Mouse (Mus musculus) c-Kit-negative CD71-positive TER-119-positive erythroid progenitor cells, embryonic 14.5 days (primary cell): Measurements from ENCODE around the gene Tmem159.

ENCODE experiments used
- DNase-seq: peaks from one replicate; pipeline ENCODE4 v3.0.0-alpha.2; 2013; ENCODE audit warnings: low read depth, low spot score

Tmem159 gene

GRCm38 (mm10) chr7:120102164-120102972 lies at the start of gene Tmem159:
Gene Tmem159 (plus strand): TSS chr7:120102353.
- peak; percentile 4 for DNase-seq

DNA sequence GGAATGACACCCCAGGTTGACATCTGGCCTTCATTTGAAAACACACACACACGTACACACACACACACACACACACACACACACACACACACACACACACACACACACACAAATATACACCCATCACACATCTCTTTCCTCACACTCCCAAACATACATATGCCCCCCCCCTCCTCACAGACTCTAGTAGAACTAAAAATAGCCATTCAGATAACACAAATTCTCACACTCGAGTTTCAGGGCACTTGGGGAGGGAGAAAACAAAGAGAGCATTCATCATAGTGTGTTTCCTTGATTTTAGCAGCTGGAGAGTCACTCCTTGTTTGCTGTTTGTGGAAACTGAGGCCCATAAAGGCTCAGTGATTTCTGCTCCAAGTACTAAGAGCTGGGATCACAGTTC lies 48.1 kb upstream of the Tmem159 start:
- no peak for DNase-seq

DNA sequence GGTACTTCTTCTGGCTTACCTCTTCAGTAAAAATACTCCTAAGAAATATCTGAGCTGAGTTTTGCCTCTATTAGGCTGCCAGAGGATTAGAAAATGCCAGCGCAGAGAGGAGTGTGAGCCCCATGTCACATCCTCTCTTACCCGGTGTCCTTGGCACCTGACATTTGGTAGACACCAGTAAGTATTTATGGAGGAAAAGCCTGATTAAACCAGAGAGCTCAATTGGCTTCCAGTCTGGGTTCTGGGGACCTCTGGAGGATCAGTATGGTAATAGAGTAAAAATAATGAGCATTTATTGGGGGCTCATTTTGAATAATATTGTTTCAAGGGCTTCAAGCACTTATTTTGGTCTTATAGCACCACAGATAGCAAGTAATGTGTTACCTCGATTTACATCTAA lies 46.7 kb upstream of the Tmem159 start:
- DNase-seq = no peak

DNA sequence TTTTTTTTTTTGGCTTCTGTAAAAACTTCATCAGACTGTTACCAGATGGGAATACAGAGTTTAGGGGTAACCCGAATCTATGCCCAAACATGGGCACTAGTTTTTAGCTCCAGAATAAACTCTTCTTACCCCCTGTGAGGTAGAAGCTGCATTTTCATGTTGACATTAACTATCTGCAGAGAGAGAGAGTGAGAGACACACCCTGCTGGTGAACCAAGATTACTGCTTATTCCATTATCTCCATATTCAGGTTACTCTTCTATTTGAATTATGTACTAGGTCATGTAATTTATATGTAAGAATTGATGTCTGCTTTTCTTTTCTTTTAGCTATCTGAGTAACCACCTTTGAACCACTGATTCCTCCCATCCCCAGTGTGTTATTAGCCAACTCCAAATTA lies 38.1 kb upstream of the Tmem159 start:
- DNase-seq = no peak

DNA sequence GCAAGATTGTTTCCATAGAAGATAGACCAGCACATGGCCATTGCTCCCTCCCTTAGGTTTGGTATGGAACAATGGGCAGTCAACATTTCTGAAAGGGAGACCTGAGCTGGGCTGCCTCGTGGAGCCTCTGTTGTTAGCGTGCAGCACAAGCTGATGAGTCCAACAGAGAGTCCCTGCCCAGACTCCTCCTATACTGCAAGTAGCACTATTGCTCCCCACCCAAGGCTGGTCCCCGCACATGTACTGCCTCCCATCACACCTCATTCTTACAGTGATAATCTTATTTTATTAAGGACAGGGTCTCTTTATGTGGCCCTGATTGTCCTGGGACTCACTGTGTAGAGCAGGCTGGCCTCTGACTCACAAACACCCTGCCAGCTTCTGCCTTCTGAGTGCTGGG lies 34.0 kb upstream of the Tmem159 start:
- DNase-seq = no peak

DNA sequence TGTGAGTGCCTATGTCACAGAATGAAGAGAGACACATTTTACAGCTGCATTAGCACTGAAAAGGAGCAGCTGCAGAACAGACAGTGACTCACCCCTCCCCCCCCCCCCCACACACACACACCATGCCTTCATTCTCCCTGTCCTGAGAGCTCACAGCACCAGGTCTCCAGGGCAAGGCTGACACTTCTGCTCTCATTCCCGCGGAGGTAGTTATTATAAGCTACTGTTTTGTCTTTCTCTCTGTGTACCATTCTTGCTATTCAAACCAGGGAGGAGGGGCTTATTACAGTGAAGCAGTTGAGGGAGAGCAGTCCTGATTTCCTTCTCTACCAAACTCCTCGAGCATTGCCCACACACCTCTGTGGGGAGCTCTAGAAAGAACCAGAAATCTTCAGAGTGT lies 33.0 kb upstream of the Tmem159 start:
- no peak for DNase-seq

DNA sequence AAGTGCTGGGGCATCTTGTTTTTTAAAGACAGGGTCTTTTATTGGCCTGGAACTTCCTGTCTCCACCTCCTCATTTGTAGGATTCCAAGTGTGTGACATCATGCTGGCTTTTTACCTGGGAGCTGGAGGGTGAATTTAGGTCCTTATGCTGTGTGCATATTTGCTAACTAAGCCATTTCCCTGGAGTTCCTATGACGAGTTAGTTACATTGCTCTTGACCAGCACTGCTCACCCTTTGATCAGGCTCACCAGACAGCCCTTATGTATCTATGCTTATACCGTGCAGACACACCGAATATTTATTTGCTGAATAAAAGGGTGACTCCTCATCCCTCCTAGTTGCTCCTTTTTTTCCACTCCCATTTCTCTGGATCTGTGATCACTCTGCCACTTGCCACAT lies 22.0 kb upstream of the Tmem159 start:
- DNase-seq = no peak

- no peak for DNase-seq
These were observed 9.1 kb upstream of the Tmem159 start for GRCm38 (mm10) chr7:120093033-120093432.

GRCm38 (mm10) chr7:120094216-120094615 lies 7.9 kb upstream of the Tmem159 start:
- no peak for DNase-seq

DNA sequence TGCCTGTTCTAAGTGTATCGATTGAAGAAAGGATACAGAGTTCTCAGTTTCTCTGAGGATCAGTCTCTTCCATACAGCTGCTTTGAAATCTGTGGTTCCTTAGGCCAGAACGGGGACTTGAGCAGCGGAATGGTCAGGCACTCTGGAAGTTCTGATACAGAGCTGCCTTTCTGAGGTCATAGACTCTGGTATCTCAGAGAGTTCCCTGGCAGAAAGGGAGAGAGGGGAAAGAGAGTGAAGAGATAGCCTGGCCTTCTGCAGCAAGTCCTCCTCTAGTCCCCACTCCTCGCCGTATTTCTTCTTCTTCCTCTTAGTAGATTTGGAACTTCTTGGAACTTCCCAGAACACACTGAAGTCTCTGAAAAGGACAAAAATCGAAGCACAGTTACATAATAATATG lies 7.0 kb upstream of the Tmem159 start, which contains the start of gene Dnah3:
TSS of gene Dnah3 (minus strand) at position 101 of the 400 bp plus-strand sequence.
- DNase-seq = no peak

DNA sequence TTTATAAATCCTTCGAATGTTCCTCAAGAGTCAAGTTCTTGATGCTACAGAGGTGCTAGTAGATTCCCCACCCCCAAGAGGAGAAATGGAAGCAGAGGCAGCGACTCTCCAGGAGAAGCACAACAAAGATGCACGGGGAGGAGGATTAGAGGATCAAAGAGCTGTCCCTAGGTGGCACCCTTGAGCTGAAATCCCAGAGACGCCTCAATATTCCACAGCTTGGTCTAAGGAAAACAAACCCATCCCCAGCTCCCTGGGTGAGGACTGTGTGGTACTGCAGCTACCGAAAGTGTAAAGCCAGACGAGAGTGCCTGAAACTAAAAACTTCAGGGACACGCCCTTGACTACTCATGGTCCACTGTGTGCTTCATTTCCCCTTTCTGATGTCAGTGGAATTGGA lies 4.3 kb upstream of the Tmem159 start:
- no peak for DNase-seq

DNA sequence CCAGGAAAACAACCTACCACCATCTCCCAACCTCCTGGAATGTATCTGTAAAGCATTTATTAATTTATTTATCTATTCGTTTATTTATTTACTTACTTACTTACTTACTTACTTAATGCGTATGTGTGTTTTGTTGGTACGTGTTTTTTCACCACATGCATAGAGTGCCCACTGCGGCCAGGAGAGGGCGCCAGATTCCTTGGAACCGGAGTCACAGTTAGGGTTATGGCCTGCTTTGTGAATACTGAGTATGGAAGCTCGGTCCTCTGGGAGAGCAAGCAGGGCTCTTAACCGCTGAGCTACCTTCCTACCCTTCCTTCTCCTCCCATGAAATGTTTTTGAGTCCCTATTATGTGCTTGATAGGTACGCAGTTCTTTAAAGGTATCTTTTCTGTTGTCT lies 3.8 kb upstream of the Tmem159 start:
- no peak for DNase-seq

GRCm38 (mm10) chr7:120103019-120103567 lies 940 bp downstream of the Tmem159 start:
- no peak for DNase-seq

DNA sequence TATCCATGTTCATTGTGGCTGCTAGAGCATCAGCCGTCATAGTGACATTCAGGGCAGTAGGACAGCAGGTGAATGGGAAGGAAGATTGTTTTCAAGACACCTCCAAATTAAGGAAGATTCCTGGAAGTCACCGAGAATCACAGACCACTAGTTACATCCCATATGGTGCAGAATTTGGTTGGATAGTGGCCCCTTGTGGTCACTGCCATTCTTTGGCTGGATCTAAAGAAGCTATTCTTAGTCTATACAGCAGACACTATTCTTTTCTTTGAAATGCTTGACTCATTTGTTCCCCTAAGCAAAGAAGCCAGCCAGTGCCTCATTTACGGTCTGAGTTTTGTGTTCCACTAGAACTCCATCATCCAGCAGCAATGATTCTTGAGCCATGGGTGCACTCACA lies 2.8 kb downstream of the Tmem159 start:
- no peak for DNase-seq

GRCm38 (mm10) chr7:120106356-120106755 lies 4.2 kb downstream of the Tmem159 start:
- no peak for DNase-seq

DNA sequence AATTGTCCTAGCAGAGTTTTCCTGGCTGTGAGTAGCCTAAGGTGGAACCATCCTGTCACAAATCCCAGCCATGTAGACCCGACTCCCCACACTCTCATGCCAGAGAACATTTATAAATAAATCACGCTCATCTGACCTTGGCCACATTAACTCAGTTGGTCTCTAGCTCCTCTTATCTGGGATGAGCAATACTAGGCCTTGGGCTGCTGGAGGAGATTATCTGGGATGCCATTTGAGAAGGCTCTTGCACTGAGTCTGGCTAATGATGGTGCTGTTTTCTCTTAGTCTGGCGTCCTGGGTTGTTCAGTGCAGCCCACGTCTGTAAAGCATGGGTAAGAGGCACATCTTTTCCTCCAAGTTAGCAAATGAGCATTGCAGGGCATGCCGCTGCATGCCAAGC lies 7.5 kb downstream of the Tmem159 start:
- no peak for DNase-seq

DNA sequence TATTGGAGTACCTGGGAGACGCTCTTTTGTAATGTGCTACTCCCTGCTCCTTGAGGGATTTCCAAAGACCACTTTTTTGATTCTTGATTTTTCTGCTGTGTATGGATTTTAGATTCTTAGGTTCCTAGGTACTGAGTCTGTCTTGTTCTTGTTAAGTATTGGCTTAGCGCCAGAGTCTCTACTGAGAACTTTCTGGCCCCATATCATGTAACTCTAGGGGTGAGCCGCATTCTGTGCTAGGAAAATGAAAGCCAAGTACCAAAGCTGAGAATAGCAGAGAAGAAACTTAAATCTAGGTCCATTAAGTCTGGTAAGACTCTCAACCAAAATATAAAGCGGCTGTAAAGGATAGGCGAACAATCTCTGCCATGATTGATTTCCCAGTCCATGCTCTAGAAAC lies 14.8 kb downstream of the Tmem159 start:
- DNase-seq = no peak

GRCm38 (mm10) chr7:120117529-120117928 lies 15.4 kb downstream of the Tmem159 start:
- DNase-seq = no peak

DNA sequence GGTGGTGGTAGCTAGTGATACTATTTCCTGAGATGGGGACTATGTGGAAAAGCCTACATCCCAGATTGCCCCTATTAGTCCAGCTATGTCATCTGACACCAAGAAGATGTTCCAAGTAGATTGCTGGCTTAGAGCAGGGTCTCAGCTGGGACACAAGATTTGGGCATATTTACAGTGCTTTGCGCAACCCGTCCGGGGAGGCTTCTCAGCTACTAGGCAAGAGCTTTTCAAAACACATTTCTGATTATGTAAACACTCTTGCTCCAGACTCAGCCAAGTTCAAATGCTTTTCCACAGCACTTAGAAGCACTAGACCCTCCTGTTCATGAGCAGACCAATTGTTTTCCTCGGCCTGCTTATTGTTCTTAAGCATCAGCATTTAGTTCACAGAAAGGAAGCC lies 21.6 kb downstream of the Tmem159 start:
- no peak for DNase-seq

DNA sequence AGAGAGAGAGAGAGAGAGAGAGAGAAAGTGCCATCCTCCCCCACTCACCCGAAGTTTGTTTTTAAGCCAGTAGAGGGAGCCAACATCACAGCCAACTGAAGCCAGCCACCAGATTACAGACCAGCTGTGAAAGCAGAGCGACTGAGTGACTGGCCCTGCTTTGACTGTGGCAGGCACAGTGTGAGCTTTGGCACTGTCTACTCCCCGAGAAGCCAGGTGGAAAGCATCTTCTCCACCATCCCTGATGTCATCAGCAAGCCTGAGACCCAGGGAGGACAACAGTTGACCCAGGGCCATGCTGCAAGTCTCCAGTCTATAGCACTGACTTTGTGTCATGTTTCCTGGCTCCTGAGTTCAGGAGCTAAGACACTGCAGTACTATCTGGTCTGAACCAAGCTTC lies 22.7 kb downstream of the Tmem159 start:
- no peak for DNase-seq

DNA sequence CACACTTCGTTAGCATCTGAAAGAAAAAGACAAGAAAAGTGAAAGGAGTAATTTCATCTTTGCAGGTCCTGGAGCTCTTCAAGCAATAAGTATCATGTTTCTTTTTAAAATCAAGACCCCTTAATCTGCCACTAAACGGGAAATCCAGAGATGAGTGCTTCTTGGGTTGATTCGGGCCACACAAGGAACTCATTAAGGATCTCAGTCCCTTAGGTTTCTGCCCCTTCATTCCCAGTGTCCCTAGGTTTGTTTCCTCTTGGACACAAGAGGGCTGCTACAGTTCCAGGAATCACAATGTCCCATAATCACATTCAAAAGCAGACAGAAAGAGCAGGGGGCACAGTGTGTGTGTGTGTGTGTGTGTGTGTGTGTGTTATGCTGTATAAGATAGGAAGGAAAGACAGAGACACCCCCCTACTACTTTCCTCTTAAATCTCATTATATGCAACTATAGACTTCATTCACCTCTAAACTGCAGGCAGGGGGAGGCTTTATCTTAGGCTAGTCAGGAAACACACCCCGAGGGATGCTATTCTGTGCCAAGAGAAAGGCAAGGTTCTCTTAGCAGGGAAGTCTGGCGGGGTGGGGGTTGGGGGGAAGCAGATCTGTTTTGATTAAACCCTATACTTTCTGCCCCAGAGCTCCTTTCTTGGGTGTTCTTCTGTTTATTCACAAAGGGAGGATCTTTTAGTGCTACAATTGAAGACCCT lies 25.0 kb downstream of the Tmem159 start:
- no peak for DNase-seq

- no peak for DNase-seq
These were observed 25.5 kb downstream of the Tmem159 start for GRCm38 (mm10) chr7:120127686-120128059.

- DNase-seq = no peak
These were observed 26.8 kb downstream of the Tmem159 start for GRCm38 (mm10) chr7:120128951-120129350.
